Mouse (Mus musculus) liver, postnatal 0 days (tissue): ENCODE data around the gene Zc2hc1c.

ENCODE experiments used
- CTCF ChIP-seq: sonication (generic); IDR thresholded peaks from 2 replicates; pipeline ENCODE4 v1.5.1; 2016; ENCODE audit warnings: antibody characterized with exemption, low read depth
- EP300 ChIP-seq: IDR thresholded peaks from 2 replicates; pipeline ENCODE4 v1.6.1; 2016; ENCODE audit warnings: antibody characterized with exemption, low read depth, mild to moderate bottlenecking

- TF ChIP-seq CTCF (no peak), EP300 (no peak)
These were observed 10.4 kb downstream of the Zc2hc1c start for GRCm38 (mm10) chr12:85298835-85299180.
